Mouse (Mus musculus) limb, embryonic 12.5 days (tissue): Measurements from ENCODE around the gene Slc25a42. TPM values are rescaled to one million over a fixed set of nuclear protein-coding genes. Genes with fewer than 3 reads are reported as not detected.
A peak's percentile ranks its signal among the peaks of the same experiment; 100 is the strongest.

Source experiments
- ATAC-seq: fragments of 200-750 bp; cut with Nextera tagmentation; 2 replicates; pipeline ENCODE4 v1.8.0; 2017; ENCODE audit warnings: low read depth, moderate TSS enrichment; ENCODE audit not compliant: insufficient number of reproducible peaks, insufficient read depth, low FRiP score, low TSS enrichment
- H3K27ac ChIP-seq: fragments of 300-500 bp; sonication (generic); 2 replicates; pipeline ENCODE4 v1.5.1; 2016; ENCODE audit warnings: mild to moderate bottlenecking, moderate library complexity
- H3K27me3 ChIP-seq: fragments of 300-500 bp; sonication (generic); 2 replicates; pipeline ENCODE4 v1.6.1; 2016; ENCODE audit warnings: mild to moderate bottlenecking, moderate library complexity
- H3K36me3 ChIP-seq: fragments of 300-500 bp; sonication (generic); 2 replicates; pipeline ENCODE4 v1.6.1; 2016; ENCODE audit warnings: mild to moderate bottlenecking, moderate library complexity
- H3K4me1 ChIP-seq: fragments of 300-500 bp; sonication (generic); replicated peaks from 2 replicates; pipeline ENCODE4 v1.6.1; 2016
- H3K4me2 ChIP-seq: fragments of 300-500 bp; sonication (generic); 2 replicates; pipeline ENCODE4 v1.6.1; 2016; ENCODE audit warnings: mild to moderate bottlenecking, moderate library complexity
- H3K4me3 ChIP-seq: fragments of 300-500 bp; sonication (generic); replicated peaks from 2 replicates; pipeline ENCODE4 v1.5.1; 2016; ENCODE audit warnings: mild to moderate bottlenecking
- H3K9ac ChIP-seq: fragments of 300-500 bp; sonication (generic); replicated peaks from 2 replicates; pipeline ENCODE4 v1.6.1; 2016; ENCODE audit warnings: mild to moderate bottlenecking, moderate library complexity
- H3K9me3 ChIP-seq: fragments of 300-500 bp; sonication (generic); 2 replicates; pipeline ENCODE4 v1.6.1; 2016; ENCODE audit warnings: mild to moderate bottlenecking, moderate library complexity
- WGBS: fragments of 180-500 bp; shearing (Covaris S2); methylation state at CpG from one replicate; pipeline ENCODE4 v1.1.7; 2016; 5-methylcytosine and 5-hydroxymethylcytosine counted together
- polyA plus RNA-seq: library from polyadenylated mRNA; unstranded; fragments of >200 nt; fragmentation: Nextera tagmentation; extraction: Ambion mirVana; gene quantifications from 2 replicates; pipeline ENCODE4 v1.2.1, GENCODE M21; 2016

Slc25a42 gene
- 2.4 and 3.5 TPM in 2 replicates for polyA plus RNA-seq

- H3K27ac ChIP-seq: no peak within 1 kb of the TSS
- peak within 1 kb of the TSS; percentile 94 for H3K4me2 ChIP-seq
- peak within 1 kb of the TSS; percentile 66 for H3K4me3 ChIP-seq
- H3K9ac ChIP-seq: peak within 1 kb of the TSS; percentile 69
- under 1% methylated on average over 66 of the region's 66 CpGs for WGBS
- peak; percentile 99 for ATAC-seq
- peaks cover 15% of the 10 kb centered on the region; the same call in 1 of the 2 replicates for H3K27me3 ChIP-seq
- H3K9me3 ChIP-seq: no peaks in the 10 kb centered on the region
- no peaks in the 10 kb centered on the region for H3K36me3 ChIP-seq
- H3K4me1 ChIP-seq: 0 out of 2 replicates have a peak, but pooled peaks cover 14% of the 10 kb centered on the region
These were observed at the start of gene Slc25a42 for GRCm38 (mm10) chr8:70212112-70213055. Gene Slc25a42 (minus strand): TSS chr8:70212305.

- 85% methylated on average over 2 of the region's 2 CpGs for WGBS
- H3K4me3 ChIP-seq: no peak overlapping the region
- no peak for ATAC-seq
These were observed 46.9 kb upstream of the Slc25a42 start for GRCm38 (mm10) chr8:70259043-70259442.

GRCm38 (mm10) chr8:70258600-70258999 is 46.5 kb upstream of the Slc25a42 start:
- Histone ChIP-seq H3K27me3 (no peaks in the 10 kb centered on the region), H3K9me3 (no peaks in the 10 kb centered on the region), H3K4me1 (no peaks in the 10 kb centered on the region), H3K27ac (no peak overlapping the region), H3K36me3 (peaks cover 100% of the 10 kb centered on the region), H3K4me3 (no peak overlapping the region), H3K9ac (no peak overlapping the region), H3K4me2 (no peak overlapping the region)
- WGBS: 91% methylated on average over 5 of the region's 5 CpGs
- ATAC-seq: no peak

More at GRCm38 (mm10) chr8:70259043-70259442, 46.9 kb upstream of the Slc25a42 start:
- Histone ChIP-seq H3K9ac (no peak overlapping the region), H3K4me1 (no peaks in the 10 kb centered on the region), H3K36me3 (peaks cover 100% of the 10 kb centered on the region), H3K9me3 (no peaks in the 10 kb centered on the region), H3K27ac (no peak overlapping the region), H3K4me2 (no peak overlapping the region), H3K27me3 (no peaks in the 10 kb centered on the region)

- 85% methylated on average over 3 of the region's 3 CpGs for WGBS
- ATAC-seq: no peak
- H3K4me3 ChIP-seq: no peak overlapping the region
- H3K36me3 ChIP-seq: peaks cover 100% of the 10 kb centered on the region
- no peaks in the 10 kb centered on the region for H3K4me1 ChIP-seq
- H3K27ac ChIP-seq: no peak overlapping the region
- no peaks in the 10 kb centered on the region for H3K9me3 ChIP-seq
- no peak overlapping the region for H3K4me2 ChIP-seq
- no peak overlapping the region for H3K9ac ChIP-seq
- no peaks in the 10 kb centered on the region for H3K27me3 ChIP-seq
These were observed 45.4 kb upstream of the Slc25a42 start for GRCm38 (mm10) chr8:70257456-70257855.

- no peaks in the 10 kb centered on the region for H3K9me3 ChIP-seq
- H3K27ac ChIP-seq: no peak overlapping the region
- no peaks in the 10 kb centered on the region for H3K4me1 ChIP-seq
- 89% methylated on average over 1 of the region's 1 CpGs for WGBS
- H3K9ac ChIP-seq: no peak overlapping the region
- H3K27me3 ChIP-seq: no peaks in the 10 kb centered on the region
- no peak overlapping the region for H3K4me2 ChIP-seq
- ATAC-seq: no peak
- no peak overlapping the region for H3K4me3 ChIP-seq
- peaks cover 99% of the 10 kb centered on the region for H3K36me3 ChIP-seq
These were observed 42.5 kb upstream of the Slc25a42 start for GRCm38 (mm10) chr8:70254628-70255027.

- no peak overlapping the region for H3K27ac ChIP-seq
- H3K4me1 ChIP-seq: no peaks in the 10 kb centered on the region; the same call in 1 of the 2 replicates
- no peak overlapping the region for H3K9ac ChIP-seq
- peaks cover 93% of the 10 kb centered on the region for H3K36me3 ChIP-seq
- 91% methylated on average over 3 of the region's 3 CpGs for WGBS
- no peak overlapping the region for H3K4me2 ChIP-seq
- no peak for ATAC-seq
- H3K9me3 ChIP-seq: no peaks in the 10 kb centered on the region
- no peaks in the 10 kb centered on the region for H3K27me3 ChIP-seq
- H3K4me3 ChIP-seq: no peak overlapping the region
These were observed 35.7 kb upstream of the Slc25a42 start for GRCm38 (mm10) chr8:70247841-70248240.

GRCm38 (mm10) chr8:70246622-70247021 is 34.5 kb upstream of the Slc25a42 start:
- ATAC-seq: no peak
- 91% methylated on average over 6 of the region's 6 CpGs for WGBS

GRCm38 (mm10) chr8:70240642-70241041 is 28.5 kb upstream of the Slc25a42 start:
- peaks cover 91% of the 10 kb centered on the region for H3K36me3 ChIP-seq
- peaks cover 5% of the 10 kb centered on the region; the same call in 1 of the 2 replicates for H3K4me1 ChIP-seq
- no peaks in the 10 kb centered on the region for H3K27me3 ChIP-seq
- no peak overlapping the region for H3K4me2 ChIP-seq
- H3K9ac ChIP-seq: no peak overlapping the region
- no peak overlapping the region for H3K27ac ChIP-seq
- ATAC-seq: no peak
- H3K4me3 ChIP-seq: no peak overlapping the region
- WGBS: 84% methylated on average over 5 of the region's 5 CpGs
- H3K9me3 ChIP-seq: no peaks in the 10 kb centered on the region

More at GRCm38 (mm10) chr8:70246622-70247021, 34.5 kb upstream of the Slc25a42 start:
- Histone ChIP-seq H3K4me2 (no peak overlapping the region), H3K36me3 (peaks cover 93% of the 10 kb centered on the region), H3K9ac (no peak overlapping the region), H3K27me3 (no peaks in the 10 kb centered on the region), H3K4me1 (no peaks in the 10 kb centered on the region; the same call in 1 of the 2 replicates), H3K27ac (no peak overlapping the region), H3K9me3 (no peaks in the 10 kb centered on the region), H3K4me3 (no peak overlapping the region)

GRCm38 (mm10) chr8:70237842-70238241 is 25.7 kb upstream of the Slc25a42 start:
- Histone ChIP-seq H3K27me3 (no peaks in the 10 kb centered on the region), H3K9me3 (no peaks in the 10 kb centered on the region), H3K36me3 (peaks cover 67% of the 10 kb centered on the region), H3K4me2 (no peak overlapping the region), H3K9ac (no peak overlapping the region), H3K4me3 (no peak overlapping the region), H3K4me1 (peaks cover 19% of the 10 kb centered on the region), H3K27ac (no peak overlapping the region)
- WGBS: 90% methylated on average over 2 of the region's 2 CpGs
- ATAC-seq: no peak

- H3K27ac ChIP-seq: peak overlapping the region; percentile 91
- ATAC-seq: no peak; the same call in 1 of the 2 replicates
These were observed 22.6 kb upstream of the Slc25a42 start for GRCm38 (mm10) chr8:70234781-70235128.

GRCm38 (mm10) chr8:70234080-70234780 is 22.1 kb upstream of the Slc25a42 start, which contains the start of the genes Sugp2 and Armc6:
Gene Sugp2 (plus strand): TSS chr8:70234226.
Gene Armc6 (minus strand): TSS chr8:70234466.
- H3K27ac ChIP-seq: peak within 1 kb of the TSS; percentile 91
- under 1% methylated on average over 66 of the region's 67 CpGs for WGBS

More at GRCm38 (mm10) chr8:70234781-70235128, 22.6 kb upstream of the Slc25a42 start:
- H3K27me3 ChIP-seq: no peaks in the 10 kb centered on the region
- under 1% methylated on average over 15 of the region's 15 CpGs for WGBS
- H3K36me3 ChIP-seq: peaks cover 52% of the 10 kb centered on the region
- peak overlapping the region; percentile 80 for H3K4me3 ChIP-seq
- peak overlapping the region; percentile 96 for H3K4me2 ChIP-seq
- no peaks in the 10 kb centered on the region for H3K9me3 ChIP-seq
- peak overlapping the region; percentile 81 for H3K9ac ChIP-seq
- peaks cover 19% of the 10 kb centered on the region for H3K4me1 ChIP-seq

More at GRCm38 (mm10) chr8:70234080-70234780, 22.1 kb upstream of the Slc25a42 start, which contains the start of the genes Sugp2 and Armc6:
- ATAC-seq: peak; percentile 96
- H3K4me2 ChIP-seq: peak within 1 kb of the TSS; percentile 96
- H3K9me3 ChIP-seq: no peaks in the 10 kb centered on the region
- H3K27me3 ChIP-seq: no peaks in the 10 kb centered on the region
- H3K36me3 ChIP-seq: peaks cover 52% of the 10 kb centered on the region
- H3K9ac ChIP-seq: peak within 1 kb of the TSS; percentile 81
- peak within 1 kb of the TSS; percentile 80 for H3K4me3 ChIP-seq
- H3K4me1 ChIP-seq: peaks cover 19% of the 10 kb centered on the region
